Mouse (Mus musculus) embryonic facial prominence, embryonic 11.5 days (tissue): ENCODE measurements at regions not wholly inside any gene's neighbourhood (a gene's known extent, or its start where the extent isn't known, plus 50 kb on each side); places are given as distances from the start of the nearest gene placed in this dataset.
A peak's percentile ranks its signal among the peaks of the same experiment; 100 is the strongest.

Experiments
- ATAC-seq: fragments of 200-750 bp; cut with Nextera tagmentation; replicated peaks from 2 replicates; pipeline ENCODE4 v1.8.0; 2017; ENCODE audit warnings: low read depth; ENCODE audit not compliant: insufficient number of reproducible peaks, low FRiP score, low TSS enrichment
- DNase-seq: peaks from one replicate; pipeline ENCODE4 v3.0.0-alpha.2; 2015; ENCODE audit warnings: low spot score
- H3K27ac ChIP-seq: fragments of 300-500 bp; sonication (generic); replicated peaks from 2 replicates; pipeline ENCODE4 v1.5.1; 2014; ENCODE audit warnings: mild to moderate bottlenecking, low read depth, low read length, control low read depth
- H3K27me3 ChIP-seq: fragments of 300-500 bp; sonication (generic); 2 replicates; pipeline ENCODE4 v1.6.1; 2014; ENCODE audit warnings: mild to moderate bottlenecking, low read length, moderate library complexity, mixed read lengths; ENCODE audit not compliant: control insufficient read depth, insufficient read depth
- H3K36me3 ChIP-seq: fragments of 300-500 bp; sonication (generic); replicated peaks from 2 replicates; pipeline ENCODE4 v1.6.1; 2014; ENCODE audit warnings: low read depth, mild to moderate bottlenecking, low read length, moderate library complexity, mixed read lengths; ENCODE audit not compliant: control insufficient read depth, insufficient read depth
- H3K4me1 ChIP-seq: fragments of 300-500 bp; sonication (generic); 2 replicates; pipeline ENCODE4 v1.6.1; 2014; ENCODE audit warnings: low read length, mixed read lengths; ENCODE audit not compliant: control insufficient read depth, insufficient read depth
- H3K4me2 ChIP-seq: fragments of 300-500 bp; sonication (generic); 2 replicates; pipeline ENCODE4 v1.6.1; 2014; ENCODE audit warnings: low read depth, mild to moderate bottlenecking, control low read depth, low read length, moderate library complexity
- H3K4me3 ChIP-seq: fragments of 300-500 bp; sonication (generic); 2 replicates; pipeline ENCODE4 v1.5.1; 2014; ENCODE audit warnings: low read depth, low read length, control low read depth
- H3K9ac ChIP-seq: fragments of 300-500 bp; sonication (generic); replicated peaks from 2 replicates; pipeline ENCODE4 v1.6.1; 2014; ENCODE audit warnings: mild to moderate bottlenecking, control low read depth, low read length
- H3K9me3 ChIP-seq: fragments of 300-500 bp; sonication (generic); replicated peaks from 2 replicates; pipeline ENCODE4 v1.6.1; 2016; ENCODE audit warnings: mild to moderate bottlenecking, low read length, inconsistent platforms, mixed read lengths; ENCODE audit not compliant: control insufficient read depth
- WGBS: fragments of 180-500 bp; shearing (Covaris S2); extraction: QIAGEN DNeasy Blood & Tissue Kit; methylation state at CpG from one replicate; pipeline ENCODE4 v1.1.7; 2014; 5-methylcytosine and 5-hydroxymethylcytosine counted together

DNA sequence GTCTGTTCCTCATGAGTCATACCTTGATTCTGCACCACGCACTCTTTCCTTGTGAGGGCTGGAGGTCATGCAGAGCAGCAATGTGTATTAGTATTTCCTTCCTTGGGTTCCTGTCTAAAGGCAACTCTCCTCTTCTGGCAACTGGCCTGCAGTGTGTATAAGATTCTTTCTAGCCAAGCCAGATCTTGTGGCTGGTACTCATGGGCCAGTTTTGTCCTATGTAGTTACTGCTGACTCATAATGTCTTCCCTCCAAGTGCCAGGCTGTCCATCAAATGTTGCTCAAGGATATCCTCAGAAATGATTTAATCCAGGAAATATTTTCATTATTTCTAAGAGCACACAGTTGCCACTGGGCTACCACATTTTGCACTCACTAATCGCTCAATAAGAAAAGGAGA is 211.0 kb upstream of the Ptprk start:
- H3K9me3 ChIP-seq: no peaks in the 10 kb centered on the region
- H3K9ac ChIP-seq: no peak overlapping the region
- H3K4me1 ChIP-seq: no peaks in the 10 kb centered on the region
- ATAC-seq (no peak), DNase-seq (no peak)
- no peak overlapping the region for H3K4me3 ChIP-seq
- no peak overlapping the region for H3K27ac ChIP-seq
- no peaks in the 10 kb centered on the region for H3K27me3 ChIP-seq
- H3K36me3 ChIP-seq: no peaks in the 10 kb centered on the region
- H3K4me2 ChIP-seq: no peak overlapping the region
- 78% methylated on average over 2 of the region's 2 CpGs for WGBS

DNA sequence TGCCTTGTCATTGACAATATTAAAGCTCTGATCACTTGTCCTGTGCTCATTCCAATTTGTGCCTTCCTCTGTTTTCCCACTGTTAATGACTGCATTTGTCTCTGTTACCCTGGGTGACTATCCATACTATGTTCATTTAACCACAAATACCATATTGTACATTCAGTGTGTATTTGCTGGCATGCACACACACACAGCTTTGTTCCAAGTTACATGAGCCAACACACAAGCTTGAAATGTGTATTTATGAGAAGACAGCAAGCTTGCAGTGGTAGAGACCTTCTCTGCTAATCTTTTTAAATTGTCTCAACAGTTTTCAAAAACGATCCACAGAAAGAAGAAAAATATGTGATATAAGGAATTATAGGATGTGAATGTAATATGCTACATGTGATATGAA is 193.8 kb upstream of the Ptprk start:
- no peak overlapping the region for H3K4me2 ChIP-seq
- no peaks in the 10 kb centered on the region for H3K4me1 ChIP-seq
- DNase-seq: no peak
- no peak overlapping the region for H3K9ac ChIP-seq
- H3K27me3 ChIP-seq: no peaks in the 10 kb centered on the region
- no peak for ATAC-seq
- no peaks in the 10 kb centered on the region for H3K36me3 ChIP-seq
- H3K4me3 ChIP-seq: no peak overlapping the region
- no peak overlapping the region for H3K27ac ChIP-seq
- no peaks in the 10 kb centered on the region for H3K9me3 ChIP-seq
- WGBS: 76% methylated on average over 1 of the region's 1 CpGs

- no peak for ATAC-seq
- peak; percentile 28 for DNase-seq
Observed at GRCm38 (mm10) chr10:27891778-27892512, 182.7 kb upstream of the Ptprk start.

DNA sequence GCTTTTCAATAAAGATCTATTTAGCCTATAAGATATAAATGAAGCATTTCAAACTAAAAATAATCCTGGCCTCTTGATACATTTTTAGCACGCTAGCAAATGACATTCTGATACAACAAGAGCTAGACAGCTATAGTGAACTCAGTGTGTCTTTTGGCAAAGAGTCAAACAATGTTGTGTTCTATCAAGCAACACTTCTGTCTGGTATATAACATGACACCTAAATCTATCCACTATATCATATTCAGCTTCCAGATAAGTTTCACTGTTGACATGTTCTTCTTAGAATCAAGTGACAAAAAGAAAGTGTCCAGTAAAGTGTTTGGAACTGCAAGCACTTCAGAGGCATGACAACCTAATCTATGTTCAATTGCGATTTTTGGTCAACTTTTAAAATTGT is 158.2 kb upstream of the Ptprk start:
- H3K9ac ChIP-seq: no peak overlapping the region
- DNase-seq: no peak
- H3K4me2 ChIP-seq: no peak overlapping the region

More at GRCm38 (mm10) chr10:27891778-27892512, 182.7 kb upstream of the Ptprk start:
- 44% methylated on average over 2 of the region's 2 CpGs for WGBS
- Histone ChIP-seq H3K4me1 (no peaks in the 10 kb centered on the region), H3K36me3 (no peaks in the 10 kb centered on the region), H3K9me3 (no peaks in the 10 kb centered on the region), H3K9ac (no peak overlapping the region), H3K4me2 (no peak overlapping the region), H3K27me3 (no peaks in the 10 kb centered on the region), H3K4me3 (no peak overlapping the region), H3K27ac (no peak overlapping the region)

GRCm38 (mm10) chr10:27927266-27927665 is 147.4 kb upstream of the Ptprk start:
- H3K27ac ChIP-seq: no peak overlapping the region
- no peak for ATAC-seq
- no peak overlapping the region for H3K4me3 ChIP-seq
- H3K9ac ChIP-seq: no peak overlapping the region
- no peaks in the 10 kb centered on the region for H3K36me3 ChIP-seq
- no peaks in the 10 kb centered on the region for H3K27me3 ChIP-seq
- H3K4me1 ChIP-seq: no peaks in the 10 kb centered on the region
- DNase-seq: no peak
- 54% methylated on average over 5 of the region's 5 CpGs for WGBS
- H3K9me3 ChIP-seq: no peaks in the 10 kb centered on the region
- H3K4me2 ChIP-seq: no peak overlapping the region

More for the DNA sequence above, 158.2 kb upstream of the Ptprk start:
- Histone ChIP-seq H3K36me3 (no peaks in the 10 kb centered on the region), H3K4me3 (no peak overlapping the region), H3K27ac (no peak overlapping the region), H3K4me1 (no peaks in the 10 kb centered on the region), H3K27me3 (no peaks in the 10 kb centered on the region), H3K9me3 (no peaks in the 10 kb centered on the region)
- 82% methylated on average over 2 of the region's 2 CpGs for WGBS
- no peak for ATAC-seq

DNA sequence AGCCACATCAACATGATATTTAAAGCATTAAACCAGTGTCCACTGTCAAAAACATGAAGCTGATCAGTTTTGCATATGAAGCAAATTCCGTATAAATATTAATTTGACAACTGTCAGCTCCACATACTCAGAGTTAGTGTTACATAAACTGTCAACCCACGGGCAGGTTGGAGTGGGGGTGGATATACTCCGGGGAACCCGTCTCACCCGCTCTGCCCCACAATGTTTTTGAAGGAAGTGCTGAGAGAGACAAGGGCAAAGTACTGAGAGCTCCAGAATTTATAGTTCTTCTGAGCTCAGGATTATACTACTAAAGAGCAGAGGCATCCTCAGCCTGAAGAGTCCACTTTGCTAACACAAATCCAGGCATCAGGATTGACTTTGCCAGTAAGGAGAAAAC is 132.5 kb upstream of the Ptprk start:
- Histone ChIP-seq H3K36me3 (no peaks in the 10 kb centered on the region), H3K4me1 (no peaks in the 10 kb centered on the region), H3K4me2 (no peak overlapping the region), H3K27ac (no peak overlapping the region), H3K27me3 (no peaks in the 10 kb centered on the region), H3K4me3 (no peak overlapping the region), H3K9me3 (no peaks in the 10 kb centered on the region), H3K9ac (no peak overlapping the region)
- no peak for DNase-seq
- ATAC-seq: no peak
- 85% methylated on average over 5 of the region's 5 CpGs for WGBS

- H3K4me3 ChIP-seq: no peak overlapping the region
- H3K27me3 ChIP-seq: no peaks in the 10 kb centered on the region
- ATAC-seq (no peak), DNase-seq (no peak)
- no peaks in the 10 kb centered on the region for H3K4me1 ChIP-seq
- H3K9me3 ChIP-seq: no peaks in the 10 kb centered on the region
- 83% methylated on average over 1 of the region's 1 CpGs for WGBS
- H3K36me3 ChIP-seq: no peaks in the 10 kb centered on the region
- no peak overlapping the region for H3K27ac ChIP-seq
- H3K4me2 ChIP-seq: no peak overlapping the region
- no peak overlapping the region for H3K9ac ChIP-seq
Observed at GRCm38 (mm10) chr10:27949127-27949526, 125.5 kb upstream of the Ptprk start.

- WGBS: 79% methylated on average over 1 of the region's 1 CpGs
- DNase-seq (no peak), ATAC-seq (no peak)
- no peak overlapping the region for H3K9ac ChIP-seq
- no peaks in the 10 kb centered on the region for H3K36me3 ChIP-seq
- H3K27ac ChIP-seq: no peak overlapping the region
- H3K4me3 ChIP-seq: no peak overlapping the region
- H3K27me3 ChIP-seq: no peaks in the 10 kb centered on the region
- H3K9me3 ChIP-seq: no peaks in the 10 kb centered on the region
- no peak overlapping the region for H3K4me2 ChIP-seq
- H3K4me1 ChIP-seq: no peaks in the 10 kb centered on the region
Observed at GRCm38 (mm10) chr10:27968202-27968601, 106.4 kb upstream of the Ptprk start.
